Mouse (Mus musculus): ENCODE measurements around the gene Anapc2. TPM values are rescaled to one million over a fixed set of nuclear protein-coding genes. Genes with fewer than 3 reads are reported as not detected.

Anapc2 gene
- polyA plus RNA-seq, 1 experiment from 2014 or later, result 116 TPM

DNA sequence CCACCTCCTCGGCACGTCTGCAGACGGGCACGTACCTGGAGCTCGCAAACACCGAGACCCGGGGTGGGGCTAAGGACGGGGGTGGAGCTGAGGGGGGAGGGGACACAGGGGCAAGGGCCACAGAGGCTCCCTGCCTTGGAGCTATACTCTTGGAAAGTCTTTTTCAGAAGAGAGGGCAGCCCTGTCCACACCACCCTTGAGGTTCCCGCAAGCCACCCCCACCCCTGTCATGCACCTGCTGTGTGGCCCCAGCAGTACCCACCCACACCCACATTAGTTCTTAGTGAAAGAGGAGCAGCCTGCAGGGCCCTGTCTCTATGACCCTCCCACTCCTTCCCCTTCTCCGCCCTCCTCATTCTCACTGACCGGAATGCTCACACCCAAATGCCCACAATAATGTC lies 39.2 kb downstream of the Anapc2 start:
- no peak overlapping the region for H3K4me2 ChIP-seq (ENCODE audit: low read depth, low read length, severe bottlenecking)
- H3K9ac ChIP-seq (ENCODE audit: low read length), result no peak overlapping the region
- no peak for DNase-seq (ENCODE audit: low spot score)
- no peak overlapping the region for H3K27ac ChIP-seq (ENCODE audit: low read depth, low read length)
- no peaks in the 10 kb centered on the region for H3K4me1 ChIP-seq (replicated peaks; ENCODE audit: control insufficient read depth, insufficient read depth, low read length)
- no peaks in the 10 kb centered on the region for H3K9me3 ChIP-seq (ENCODE audit: control insufficient read depth, low read length)
- no peak for ATAC-seq (replicated peaks; ENCODE audit: low FRiP score)
- no peak overlapping the region for H3K4me3 ChIP-seq (ENCODE audit: low read depth, low read length)
- peaks cover 33% of the 10 kb centered on the region for H3K27me3 ChIP-seq (ENCODE audit: control insufficient read depth, insufficient read depth, low read length)
- H3K36me3 ChIP-seq (ENCODE audit: control insufficient read depth, insufficient read depth, low read length), result no peaks in the 10 kb centered on the region
- 5% methylated on average over 11 of the region's 11 CpGs for WGBS

- no peak overlapping the region for H3K27ac ChIP-seq (ENCODE audit: low read depth, low read length)
- H3K9ac ChIP-seq (ENCODE audit: low read length), result no peak overlapping the region; the same call in 1 of the 2 replicates
- no peaks in the 10 kb centered on the region for H3K9me3 ChIP-seq (ENCODE audit: control insufficient read depth, low read length)
- H3K4me3 ChIP-seq (ENCODE audit: low read depth, low read length), result peak overlapping the region; percentile 28
- WGBS, result 8% methylated on average over 31 of the region's 31 CpGs
- peak overlapping the region; percentile 57 for H3K4me2 ChIP-seq (ENCODE audit: low read depth, low read length, severe bottlenecking)
- DNase-seq (ENCODE audit: low spot score) (no peak), ATAC-seq (replicated peaks; ENCODE audit: low FRiP score) (0 out of 2 replicates have a peak, but pooled peaks have one; percentile 7)
- no peaks in the 10 kb centered on the region for H3K36me3 ChIP-seq (ENCODE audit: control insufficient read depth, insufficient read depth, low read length)
- H3K4me1 ChIP-seq (replicated peaks; ENCODE audit: control insufficient read depth, insufficient read depth, low read length), result peaks cover 3% of the 10 kb centered on the region; the same call in 1 of the 2 replicates
- H3K27me3 ChIP-seq (ENCODE audit: control insufficient read depth, insufficient read depth, low read length), result peaks cover 23% of the 10 kb centered on the region
Observed at GRCm38 (mm10) chr2:25318119-25318966, 46.1 kb downstream of the Anapc2 start.

DNA sequence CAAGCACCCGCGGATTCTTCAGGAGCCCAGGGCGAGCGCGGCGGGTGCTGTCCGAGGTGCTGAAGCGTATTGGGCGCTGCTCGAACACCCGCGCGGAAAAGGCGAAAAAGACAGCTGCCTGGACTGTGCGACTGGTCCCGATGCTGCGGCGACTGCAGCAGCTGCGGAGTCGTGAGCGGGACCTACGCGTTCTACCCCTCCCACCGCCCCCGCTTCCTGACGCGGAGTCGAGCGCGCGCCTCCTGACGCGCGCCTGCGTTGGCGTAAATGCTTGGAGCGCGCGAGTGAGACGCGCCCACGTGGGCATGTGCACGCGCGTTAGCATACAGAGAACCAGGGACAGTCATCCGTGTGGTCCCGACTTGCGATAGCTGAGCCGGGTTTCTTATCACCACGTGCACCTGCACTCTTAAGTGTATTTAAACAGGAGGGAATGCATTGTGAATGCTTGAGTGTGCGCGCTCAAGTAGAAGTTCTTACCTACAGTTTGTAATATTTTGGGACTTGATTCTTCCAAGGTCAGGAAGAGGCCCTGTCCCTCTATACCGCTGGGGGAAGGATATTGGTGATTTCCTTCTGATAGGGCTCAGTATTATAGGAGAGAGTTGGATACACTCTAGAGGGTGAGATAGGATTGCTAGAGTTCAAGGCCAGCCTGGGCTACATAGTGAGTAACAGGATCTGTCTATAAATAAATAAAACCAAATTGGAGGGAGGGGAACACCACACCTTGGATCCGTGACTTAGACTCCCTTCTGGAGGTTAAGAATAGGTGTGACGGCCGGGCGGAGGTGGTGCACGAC lies 46.9 kb downstream of the Anapc2 start, which contains the start of gene Grin1:
Grin1 (minus strand) TSS at position 217 of the 803 bp plus-strand sequence.
- H3K9ac ChIP-seq (ENCODE audit: low read length), result peak within 1 kb of the TSS; percentile 24; the same call in 1 of the 2 replicates
- no peaks in the 10 kb centered on the region for H3K9me3 ChIP-seq (ENCODE audit: control insufficient read depth, low read length)
- peak within 1 kb of the TSS; percentile 57 for H3K4me2 ChIP-seq (ENCODE audit: low read depth, low read length, severe bottlenecking)
- peak within 1 kb of the TSS; percentile 28 for H3K4me3 ChIP-seq (ENCODE audit: low read depth, low read length)
- peaks cover 3% of the 10 kb centered on the region; the same call in 1 of the 2 replicates for H3K4me1 ChIP-seq (replicated peaks; ENCODE audit: control insufficient read depth, insufficient read depth, low read length)
- no peak within 1 kb of the TSS for H3K27ac ChIP-seq (ENCODE audit: low read depth, low read length)
- DNase-seq (ENCODE audit: low spot score), result peak; percentile 90
- H3K36me3 ChIP-seq (ENCODE audit: control insufficient read depth, insufficient read depth, low read length), result no peaks in the 10 kb centered on the region
- peaks cover 23% of the 10 kb centered on the region for H3K27me3 ChIP-seq (ENCODE audit: control insufficient read depth, insufficient read depth, low read length)
- 0 out of 2 replicates have a peak, but pooled peaks have one; percentile 44 for ATAC-seq (replicated peaks; ENCODE audit: low FRiP score)
- WGBS, result 10% methylated on average over 58 of the region's 58 CpGs

DNA sequence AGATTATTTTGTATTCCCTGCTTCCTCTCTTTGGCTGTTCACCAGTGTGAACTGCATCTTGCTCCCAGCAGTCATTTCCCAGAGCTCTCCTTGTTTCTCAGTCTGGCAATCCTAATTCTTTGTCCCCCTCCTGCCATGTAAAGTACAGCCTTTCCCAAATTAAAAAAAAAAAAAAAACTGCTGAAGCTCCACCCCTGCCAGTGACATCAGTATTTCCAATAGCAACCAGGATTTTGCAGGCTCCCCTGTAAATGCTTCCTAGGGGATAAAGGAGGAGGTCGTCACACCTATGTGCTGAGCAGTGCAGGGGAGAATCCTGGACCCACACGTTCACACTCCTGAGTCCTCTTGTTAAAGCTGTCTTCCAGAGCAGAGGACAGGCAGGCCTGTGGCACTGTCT lies 47.8 kb downstream of the Anapc2 start:
- WGBS, result 40% methylated on average over 2 of the region's 2 CpGs

DNA sequence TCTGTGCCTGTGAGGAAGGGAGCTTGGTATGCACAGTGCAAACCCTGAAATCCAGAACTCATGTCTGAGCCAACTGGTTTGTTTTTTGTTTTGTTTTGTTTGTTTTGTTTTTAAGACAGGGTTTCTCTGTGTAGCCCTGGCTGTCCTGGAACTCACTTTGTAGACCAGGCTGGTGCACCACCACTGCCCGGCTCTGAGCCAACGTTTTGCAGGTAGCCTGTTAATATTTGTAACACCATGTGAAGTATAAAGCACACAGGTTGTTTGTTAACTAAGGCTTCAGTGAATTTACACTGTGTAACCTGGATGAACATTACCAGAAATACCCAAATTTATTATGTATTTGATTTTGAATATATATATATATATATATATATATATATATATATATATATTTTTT lies 53.8 kb downstream of the Anapc2 start:
- no peaks in the 10 kb centered on the region for H3K27me3 ChIP-seq (ENCODE audit: control insufficient read depth, insufficient read depth, low read length)
- DNase-seq (ENCODE audit: low spot score) (no peak), ATAC-seq (replicated peaks; ENCODE audit: low FRiP score) (no peak)
- 80% methylated on average over 2 of the region's 2 CpGs for WGBS
- no peak overlapping the region for H3K27ac ChIP-seq (ENCODE audit: low read depth, low read length)
- no peak overlapping the region for H3K9ac ChIP-seq (ENCODE audit: low read length)
- H3K9me3 ChIP-seq (ENCODE audit: control insufficient read depth, low read length), result no peaks in the 10 kb centered on the region
- no peaks in the 10 kb centered on the region for H3K4me1 ChIP-seq (replicated peaks; ENCODE audit: control insufficient read depth, insufficient read depth, low read length)
- no peak overlapping the region for H3K4me2 ChIP-seq (ENCODE audit: low read depth, low read length, severe bottlenecking)
- no peak overlapping the region for H3K4me3 ChIP-seq (ENCODE audit: low read depth, low read length)
- H3K36me3 ChIP-seq (ENCODE audit: control insufficient read depth, insufficient read depth, low read length), result no peaks in the 10 kb centered on the region

More for the DNA sequence above, 47.8 kb downstream of the Anapc2 start:
- DNase-seq (ENCODE audit: low spot score), result no peak
- Histone ChIP-seq H3K4me3 (ENCODE audit: low read depth, low read length) (no peak overlapping the region), H3K4me2 (ENCODE audit: low read depth, low read length, severe bottlenecking) (no peak overlapping the region), H3K27ac (ENCODE audit: low read depth, low read length) (no peak overlapping the region), H3K27me3 (ENCODE audit: control insufficient read depth, insufficient read depth, low read length) (peaks cover 23% of the 10 kb centered on the region), H3K9me3 (ENCODE audit: control insufficient read depth, low read length) (no peaks in the 10 kb centered on the region), H3K9ac (ENCODE audit: low read length) (no peak overlapping the region), H3K4me1 (replicated peaks; ENCODE audit: control insufficient read depth, insufficient read depth, low read length) (peaks cover 3% of the 10 kb centered on the region; the same call in 1 of the 2 replicates), H3K36me3 (ENCODE audit: control insufficient read depth, insufficient read depth, low read length) (no peaks in the 10 kb centered on the region)
- ATAC-seq (replicated peaks; ENCODE audit: low FRiP score), result no peak

GRCm38 (mm10) chr2:25328440-25328839 lies 56.2 kb downstream of the Anapc2 start:
- no peak for ATAC-seq (replicated peaks; ENCODE audit: low FRiP score)
- Histone ChIP-seq H3K9me3 (ENCODE audit: control insufficient read depth, low read length) (no peaks in the 10 kb centered on the region), H3K9ac (ENCODE audit: low read length) (no peak overlapping the region), H3K4me3 (ENCODE audit: low read depth, low read length) (no peak overlapping the region), H3K36me3 (ENCODE audit: control insufficient read depth, insufficient read depth, low read length) (no peaks in the 10 kb centered on the region), H3K27me3 (ENCODE audit: control insufficient read depth, insufficient read depth, low read length) (no peaks in the 10 kb centered on the region), H3K4me1 (replicated peaks; ENCODE audit: control insufficient read depth, insufficient read depth, low read length) (peaks cover 3% of the 10 kb centered on the region; the same call in 1 of the 2 replicates), H3K4me2 (ENCODE audit: low read depth, low read length, severe bottlenecking) (no peak overlapping the region), H3K27ac (ENCODE audit: low read depth, low read length) (no peak overlapping the region)
- 38% methylated on average over 7 of the region's 7 CpGs for WGBS
- no peak for DNase-seq (ENCODE audit: low spot score)

- ATAC-seq (replicated peaks; ENCODE audit: low FRiP score) (no peak), DNase-seq (ENCODE audit: low spot score) (no peak)
- H3K9ac ChIP-seq (ENCODE audit: low read length), result peak overlapping the region; percentile 92
- H3K4me1 ChIP-seq (replicated peaks; ENCODE audit: control insufficient read depth, insufficient read depth, low read length), result peaks cover 6% of the 10 kb centered on the region; the same call in 1 of the 2 replicates
- H3K4me2 ChIP-seq (ENCODE audit: low read depth, low read length, severe bottlenecking), result peak overlapping the region; percentile 54
- peak overlapping the region; percentile 91 for H3K4me3 ChIP-seq (ENCODE audit: low read depth, low read length)
- WGBS, result 63% methylated on average over 9 of the region's 9 CpGs
- no peak overlapping the region for H3K27ac ChIP-seq (ENCODE audit: low read depth, low read length)
- H3K36me3 ChIP-seq (ENCODE audit: control insufficient read depth, insufficient read depth, low read length), result no peaks in the 10 kb centered on the region
- H3K27me3 ChIP-seq (ENCODE audit: control insufficient read depth, insufficient read depth, low read length), result no peaks in the 10 kb centered on the region
- H3K9me3 ChIP-seq (ENCODE audit: control insufficient read depth, low read length), result no peaks in the 10 kb centered on the region
Observed at GRCm38 (mm10) chr2:25331470-25331869, 59.2 kb downstream of the Anapc2 start.
